ENCODE assay signal across 17 mouse cellular contexts in genomic region chr8:110788981-110789380, GRCm38 (mm10). TPM values are rescaled to one million over a fixed set of nuclear protein-coding genes. Genes with fewer than 3 reads are reported as not detected.
DNase-seq lines count a peak whose midpoint lies in the region.
"Had no signal": no experiment of that assay in that cellular context is flagged by ENCODE, and none has a peak within 500 bp of the region (broad histone marks: within the 10 kb centered on the region; RNA-seq: fewer than 3 reads in every experiment).

No protein-coding gene starts in this region.

- no peak overlapping the region for H3K27ac ChIP-seq in heart, embryonic 10.5 days
- H3K27ac ChIP-seq: forebrain, embryonic 10.5 days; hindbrain, embryonic 12.5 days; liver, embryonic 14.5 days; stomach, embryonic 15.5 days had no signal

- H3K9me3 ChIP-seq in heart, embryonic 10.5 days = no peaks in the 10 kb centered on the region
- H3K9me3 ChIP-seq: forebrain, embryonic 10.5 days; hindbrain, embryonic 12.5 days; megakaryocyte, embryonic 14.5 days; stomach, embryonic 15.5 days had no signal

- peaks cover 12% of the 10 kb centered on the region; the same call in 1 of the 2 replicates for H3K4me1 ChIP-seq in heart, embryonic 10.5 days
- H3K4me1 ChIP-seq: forebrain, embryonic 10.5 days; hindbrain, embryonic 12.5 days had no signal

- 61% methylated on average over 12 of the region's 12 CpGs for WGBS in heart, embryonic 10.5 days

- DNase-seq in heart, postnatal 4 days = peak; percentile 33
- no peak for DNase-seq in heart, embryonic 10.5 days (ENCODE audit: low spot score)
- peak; percentile 97 for DNase-seq in 3134 (ENCODE audit: extremely low read depth, insufficient read length, low spot score)
- DNase-seq in 3T3-L1 (ENCODE audit: low read depth, low spot score) = peak; percentile 86
- peak; percentile 50 for DNase-seq in ZHBTc4 (ENCODE audit: low read depth, low spot score)
- no peak for DNase-seq in lung, postnatal 4 days
- no peak for DNase-seq in cerebellum, postnatal 25 days
- DNase-seq: adrenal gland, postnatal 14 days; kidney, postnatal 14 days; right cerebral cortex, adult 18-20 months; spleen, adult 18-20 months had no signal

- H3K27me3 ChIP-seq in heart, embryonic 10.5 days (ENCODE audit: insufficient read depth, poor library complexity, severe bottlenecking) = no peaks in the 10 kb centered on the region
- H3K27me3 ChIP-seq: hindbrain, embryonic 12.5 days; stomach, embryonic 15.5 days had no signal

- H3K36me3 ChIP-seq in heart, embryonic 10.5 days = no peaks in the 10 kb centered on the region
- H3K36me3 ChIP-seq: forebrain, embryonic 10.5 days; hindbrain, embryonic 12.5 days; stomach, embryonic 15.5 days had no signal

- H3K4me3 ChIP-seq in heart, embryonic 10.5 days = no peak overlapping the region
- H3K4me3 ChIP-seq: forebrain, embryonic 10.5 days; hindbrain, embryonic 12.5 days; stomach, embryonic 15.5 days had no signal

RNA-seq across cellular contexts. Expression of gene Il34, which starts 16.7 kb away (rescaled TPM):
- 1 to 10 TPM; 1.2 to 2.3 TPM for total RNA-seq in heart, postnatal 4 days (2021)
- 0.33 TPM in 1 of 2 replicates, not detected in the other for polyA plus RNA-seq in heart, embryonic 10.5 days (2016; fragmentation: Nextera tagmentation; extraction: Ambion mirVana)
- total RNA-seq: granulocyte monocyte progenitor cell, adult 5-6 weeks had no signal
- polyA plus RNA-seq: liver, embryonic 14.5 days had no signal

RNA-seq across cellular contexts. Expression of gene Cog4, which starts 57.4 kb away (rescaled TPM):
- 10 to 100 TPM; 49.8 to 50.5 TPM for total RNA-seq in heart, postnatal 4 days (2021)
- polyA plus RNA-seq in heart, embryonic 10.5 days (2016; fragmentation: Nextera tagmentation; extraction: Ambion mirVana) = 70.0 and 74.6 TPM in 2 replicates

RNA-seq across cellular contexts. Expression of gene Sf3b3, which starts 57.6 kb away (rescaled TPM):
- 10 to 100 TPM; 61.4 to 64.9 TPM for total RNA-seq in heart, postnatal 4 days (2021)
- 137 and 148 TPM in 2 replicates for polyA plus RNA-seq in heart, embryonic 10.5 days (2016; fragmentation: Nextera tagmentation; extraction: Ambion mirVana)

Comparison
In these comparisons a context has a peak if more than half of its experiments do, and no peak if none do; other contexts are left out.
1. DNase-seq: peak in heart, postnatal 4 days (single experiment), 3134 (single experiment), 3T3-L1 (single experiment) and ZHBTc4 (single experiment); none in heart, embryonic 10.5 days (single experiment), lung, postnatal 4 days (0 of 2) and cerebellum, postnatal 25 days (0 of 2).